Comparison of ENCODE assay signal across 26 mouse cellular contexts in the genomic region with DNA sequence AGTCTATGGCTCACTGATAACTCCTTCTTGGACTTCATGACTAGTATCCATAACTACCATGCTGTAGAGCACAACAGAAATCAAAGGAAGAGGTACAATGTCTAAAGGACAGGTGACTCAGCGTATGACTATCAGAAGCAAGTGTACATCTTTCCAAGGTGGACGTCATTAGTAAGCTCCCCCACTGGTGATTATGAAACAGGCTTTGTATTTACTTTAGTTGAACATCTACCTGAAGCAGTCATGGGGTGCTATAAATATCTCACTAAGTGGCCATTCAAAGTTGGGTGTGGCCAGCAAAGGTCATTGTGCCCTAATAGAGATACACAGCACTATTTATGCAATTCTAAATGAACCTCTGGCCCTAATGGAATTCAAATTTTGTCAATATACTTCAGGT.
DNase-seq lines count a peak whose midpoint lies in the region; TF ChIP-seq lines count a peak whose summit lies in the region.
"Had no signal": no experiment of that assay in that cellular context is flagged by ENCODE, and none has a peak within 500 bp of the region (broad histone marks: within the 10 kb centered on the region; RNA-seq: fewer than 3 reads in every experiment).

No protein-coding gene starts in this region.

- no peak for TF ChIP-seq CTCF in layer of hippocampus, adult 2 months (conservative IDR thresholded peaks at IDR 0.05)

- peak; percentile 64 for DNase-seq in heart, adult 11 months
- no peak for DNase-seq in heart, postnatal 14 days
- peak; percentile 33 to 70 for DNase-seq in lung, adult 18-20 months
- DNase-seq in lung, postnatal 10 days = no peak
- DNase-seq in lung, postnatal 36 days = peak; percentile 81
- no peak for DNase-seq in layer of hippocampus, postnatal 36 days
- DNase-seq in layer of hippocampus, adult 2 months (ENCODE audit: low spot score in 2 of 2) = no peak
- DNase-seq in cerebellum, postnatal 36 days = no peak
- DNase-seq: adrenal gland, postnatal 25 days; cerebellum, adult 9-10 months; gastrocnemius, adult 2 months; heart, adult 18-20 months; heart, postnatal 10 days; kidney, postnatal 36 days; left cerebral cortex, postnatal 4 days; right cerebral cortex, postnatal 14 days; thymus, adult 18-20 months; thymus, postnatal 4 days had no signal

- H3K4me3 ChIP-seq in layer of hippocampus, adult 2 months = no peak overlapping the region
- H3K4me3 ChIP-seq: embryonic facial prominence, embryonic 15.5 days; gastrocnemius, adult 2 months; heart, embryonic 12.5 days; left cerebral cortex, adult 2 months; limb, embryonic 15.5 days; midbrain, embryonic 15.5 days; neural tube, embryonic 12.5 days had no signal

- no peak overlapping the region for H3K27ac ChIP-seq in layer of hippocampus, adult 2 months
- H3K27ac ChIP-seq: embryonic facial prominence, embryonic 15.5 days; gastrocnemius, adult 2 months; hindbrain, postnatal 0 days; left cerebral cortex, adult 2 months; limb, embryonic 15.5 days; macrophage; midbrain, embryonic 15.5 days; neural tube, embryonic 12.5 days had no signal

- intact Hi-C loops in heart, postnatal 14 days (cut with DNase I) = no loop called here

Comparison
In these comparisons a context has a peak if more than half of its experiments do, and no peak if none do; other contexts are left out.
1. DNase-seq: peak in heart, adult 11 months (single experiment), lung, adult 18-20 months (2 of 2) and lung, postnatal 36 days (single experiment); none in heart, postnatal 14 days (0 of 2), lung, postnatal 10 days (single experiment), layer of hippocampus, postnatal 36 days (0 of 2), layer of hippocampus, adult 2 months (0 of 2) and cerebellum, postnatal 36 days (0 of 2).